Comparison of ENCODE assay signal across 17 mouse cellular contexts in the genomic region with DNA sequence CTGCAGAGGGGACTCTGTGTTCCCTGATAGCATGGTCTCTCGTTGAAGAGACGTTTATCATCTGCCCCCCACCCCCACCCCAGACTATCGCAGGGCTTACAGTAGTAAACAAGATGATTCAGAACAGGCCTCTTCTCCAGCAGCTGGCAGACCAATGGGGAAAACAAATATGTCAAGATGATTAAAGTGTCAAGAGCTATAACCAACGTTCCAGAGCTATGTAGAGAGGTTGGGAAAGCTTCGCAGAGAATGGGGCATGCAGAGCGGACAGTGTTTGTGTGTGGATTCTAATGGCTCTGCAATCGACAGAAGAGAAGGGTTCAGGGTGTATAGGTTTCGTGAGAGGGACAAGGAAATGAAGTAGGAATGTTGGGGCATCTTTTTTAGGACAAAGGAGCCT. TPM values are rescaled to one million over a fixed set of nuclear protein-coding genes. Genes with fewer than 3 reads are reported as not detected.
"Had no signal": no experiment of that assay in that cellular context is flagged by ENCODE, and none has a peak within 500 bp of the region (broad histone marks: within the 10 kb centered on the region; RNA-seq: fewer than 3 reads in every experiment).

No protein-coding gene starts in this region.

- H3K27ac ChIP-seq: limb, embryonic 12.5 days; liver, embryonic 14.5 days; macrophage; midbrain, embryonic 12.5 days; neural tube, embryonic 13.5 days; stomach, embryonic 15.5 days had no signal

- ATAC-seq: midbrain, embryonic 16.5 days had no signal

- H3K27me3 ChIP-seq: limb, embryonic 12.5 days; megakaryocyte, embryonic 14.5 days; midbrain, embryonic 12.5 days; neural tube, embryonic 13.5 days; stomach, embryonic 15.5 days had no signal

- H3K4me1 ChIP-seq: limb, embryonic 12.5 days; megakaryocyte, embryonic 14.5 days; midbrain, embryonic 12.5 days; neural tube, embryonic 13.5 days; stomach, embryonic 15.5 days had no signal

- H3K36me3 ChIP-seq: limb, embryonic 12.5 days; midbrain, embryonic 12.5 days; neural tube, embryonic 13.5 days; stomach, embryonic 15.5 days had no signal

- H3K9me3 ChIP-seq: limb, embryonic 12.5 days; midbrain, embryonic 12.5 days; neural tube, embryonic 13.5 days; stomach, embryonic 15.5 days had no signal

- H3K4me3 ChIP-seq: limb, embryonic 12.5 days; megakaryocyte, embryonic 14.5 days; midbrain, embryonic 12.5 days; neural tube, embryonic 13.5 days; stomach, embryonic 15.5 days had no signal

- H3K9ac ChIP-seq: limb, embryonic 12.5 days; liver, embryonic 14.5 days; midbrain, embryonic 12.5 days; neural tube, embryonic 13.5 days; stomach, embryonic 15.5 days had no signal

- H3K4me2 ChIP-seq: limb, embryonic 12.5 days; midbrain, embryonic 12.5 days; neural tube, embryonic 13.5 days; stomach, embryonic 15.5 days had no signal

- DNase-seq: kidney, adult 11 months; layer of hippocampus, adult 9-11 months; layer of hippocampus, postnatal 36 days; lung, adult 2 months; lung, postnatal 10 days; retina, postnatal 1 day; right cerebral cortex, postnatal 14 days; thymus, adult 2 months; thymus, postnatal 25 days had no signal

RNA-seq across cellular contexts. Expression of gene Agtr1a, which starts 31.9 kb away (rescaled TPM):
- polyA plus RNA-seq: macrophage had no signal
